ENCODE assay signal across 8 mouse cellular contexts in genomic region chr5:144214453-144214852, GRCm38 (mm10). TPM values are rescaled to one million over a fixed set of nuclear protein-coding genes. Genes with fewer than 3 reads are reported as not detected.
A peak's percentile ranks its signal among the peaks of the same experiment; 100 is the strongest.
DNase-seq lines count a peak whose midpoint lies in the region; ATAC-seq and TF ChIP-seq lines count a peak whose summit lies in the region.

No protein-coding gene starts in this region.

- DNase-seq in gastrocnemius, adult 18-20 months (ENCODE audit: low spot score) = peak; percentile 40
- no peak for DNase-seq in gastrocnemius, adult 8-10 months (ENCODE audit: low spot score in 2 of 2)
- peak; percentile 60 for DNase-seq in thymus, adult 2 months
- no peak for DNase-seq in thymus, adult 18-20 months
- DNase-seq in kidney, postnatal 25 days = peak; percentile 66 to 74
- peak; percentile 43 to 61 for DNase-seq in urinary bladder, postnatal 4 days (ENCODE audit: low spot score in 2 of 2)

- WGBS in thymus, adult 2 months = 64% methylated on average over 7 of the region's 7 CpGs

- TF ChIP-seq POLR2A in thymus, adult 2 months (IDR thresholded peaks at IDR 0.05; ENCODE audit: control insufficient read depth, extremely low read depth, insufficient read depth, low read length, poor library complexity) = no peak
- no peak for TF ChIP-seq POLR2A in cortical plate, adult 2 months (IDR thresholded peaks at IDR 0.05; ENCODE audit: extremely low read depth, insufficient read depth, low read length)

- H3K4me3 ChIP-seq in thymus, adult 2 months (ENCODE audit: control insufficient read depth, insufficient read depth, low read length) = no peak overlapping the region
- no peak overlapping the region for H3K4me3 ChIP-seq in cortical plate, adult 2 months (ENCODE audit: insufficient read depth, low read length)

- peak; percentile 89 for TF ChIP-seq CTCF in thymus, adult 2 months (IDR thresholded peaks at IDR 0.05; ENCODE audit: borderline replicate concordance, control insufficient read depth, extremely low read depth, insufficient read depth, low read length, poor library complexity)
- peak; percentile 77 for TF ChIP-seq CTCF in cortical plate, adult 2 months (IDR thresholded peaks at IDR 0.05; ENCODE audit: extremely low read depth, insufficient read depth, low read length)

- ATAC-seq in monocyte, adult 5-6 weeks (replicated peaks; ENCODE audit: insufficient number of reproducible peaks, low FRiP score, low TSS enrichment, poor library complexity, severe bottlenecking) = peak; percentile 47

- H3K36me3 ChIP-seq in thymus, adult 2 months (ENCODE audit: control insufficient read depth, insufficient read depth, low read length) = peaks cover 48% of the 10 kb centered on the region

- no peak overlapping the region for H3K27ac ChIP-seq in thymus, adult 2 months (ENCODE audit: control insufficient read depth, insufficient read depth, low read length)
- H3K27ac ChIP-seq in cortical plate, adult 2 months (ENCODE audit: insufficient read depth, low read length) = no peak overlapping the region

- H3K27me3 ChIP-seq in thymus, adult 2 months (ENCODE audit: control insufficient read depth, insufficient read depth, low read length) = no peaks in the 10 kb centered on the region

- peaks cover 22% of the 10 kb centered on the region for H3K4me1 ChIP-seq in thymus, adult 2 months (replicated peaks; ENCODE audit: control insufficient read depth, insufficient read depth, low read length)
- H3K4me1 ChIP-seq in cortical plate, adult 2 months (ENCODE audit: control insufficient read depth, insufficient read depth, low read length) = peaks cover 4% of the 10 kb centered on the region

RNA-seq across cellular contexts. Expression of gene Tecpr1, which starts 9.0 kb away (rescaled TPM):
- 10 to 100 TPM; 14.1 to 16.0 TPM for total RNA-seq in gastrocnemius, adult 18-20 months (2021)
- 10 to 100 TPM; 15.1 to 16.4 (median 15.7) TPM for total RNA-seq in gastrocnemius, adult 8-10 months (2022)
- 220 and 240 TPM in 2 replicates for polyA plus RNA-seq in thymus, adult 2 months (2012; rRNA removed)
- polyA plus RNA-seq in cortical plate, adult 2 months (2012; rRNA removed) = 78.4 and 87.2 TPM in 2 replicates
- 30.0 to 63.8 TPM (median 35.3 TPM) in 3 replicates for total RNA-seq in monocyte, adult 5-6 weeks (2017)

RNA-seq across cellular contexts. Expression of gene Bhlha15, which starts 24.4 kb away (rescaled TPM):
- total RNA-seq in gastrocnemius, adult 18-20 months (2021) = not detected
- not detected for total RNA-seq in gastrocnemius, adult 8-10 months (2022)
- 0.42 and 0.70 TPM in 2 replicates for polyA plus RNA-seq in thymus, adult 2 months (2012; rRNA removed)
- polyA plus RNA-seq in cortical plate, adult 2 months (2012; rRNA removed) = 0.08 and 0.09 TPM in 2 replicates
- total RNA-seq in monocyte, adult 5-6 weeks (2017) = 0.32 to 0.78 TPM (median 0.38 TPM) in 3 replicates

RNA-seq across cellular contexts. Expression of gene Bri3, which starts 29.8 kb away (rescaled TPM):
- total RNA-seq in gastrocnemius, adult 18-20 months (2021) = 10 to 100 TPM; 39.4 to 45.3 TPM
- total RNA-seq in gastrocnemius, adult 8-10 months (2022) = 10 to 100 TPM; 35.7 to 43.3 (median 40.9) TPM
- polyA plus RNA-seq in thymus, adult 2 months (2012; rRNA removed) = 70.8 and 76.9 TPM in 2 replicates
- polyA plus RNA-seq in cortical plate, adult 2 months (2012; rRNA removed) = 103 and 104 TPM in 2 replicates
- total RNA-seq in monocyte, adult 5-6 weeks (2017) = 36.6 to 109 TPM (median 73.7 TPM) in 3 replicates

Comparison
In these comparisons a context has a peak if more than half of its experiments do, and no peak if none do; other contexts are left out.
1. DNase-seq: peak in gastrocnemius, adult 18-20 months (single experiment), thymus, adult 2 months (single experiment), kidney, postnatal 25 days (2 of 2) and urinary bladder, postnatal 4 days (2 of 2); none in gastrocnemius, adult 8-10 months (0 of 2) and thymus, adult 18-20 months (0 of 2).